Mouse (Mus musculus) intestine, embryonic 14.5 days (tissue): ENCODE measurements around the gene Stam2. TPM values are rescaled to one million over a fixed set of nuclear protein-coding genes. Genes with fewer than 3 reads are reported as not detected.
A peak's percentile ranks its signal among the peaks of the same experiment; 100 is the strongest.

Experiments
- ATAC-seq: fragments of 200-750 bp; cut with Nextera tagmentation; replicated peaks from 2 replicates; pipeline ENCODE4 v1.8.0; 2017; ENCODE audit warnings: low read depth, moderate number of reproducible peaks, moderate TSS enrichment, moderate library complexity; ENCODE audit not compliant: low FRiP score, low TSS enrichment
- DNase-seq: peaks from one replicate; pipeline ENCODE4 v3.0.0-alpha.2; 2018; ENCODE audit warnings: low spot score
- H3K27ac ChIP-seq: fragments of 300-500 bp; sonication (generic); 2 replicates; pipeline ENCODE4 v1.5.1; 2014; ENCODE audit warnings: low read depth, mild to moderate bottlenecking, control low read depth
- H3K27me3 ChIP-seq: fragments of 300-500 bp; sonication (generic); replicated peaks from 2 replicates; pipeline ENCODE4 v1.6.1; 2014; ENCODE audit warnings: low read length, control low read depth; ENCODE audit not compliant: control insufficient read depth, insufficient read depth
- H3K36me3 ChIP-seq: fragments of 300-500 bp; sonication (generic); 2 replicates; pipeline ENCODE4 v1.6.1; 2014; ENCODE audit warnings: low read length, control low read depth; ENCODE audit not compliant: control insufficient read depth, insufficient read depth
- H3K4me1 ChIP-seq: fragments of 300-500 bp; sonication (generic); replicated peaks from 2 replicates; pipeline ENCODE4 v1.6.1; 2014; ENCODE audit warnings: low read length, control low read depth, mixed read lengths; ENCODE audit not compliant: control insufficient read depth, insufficient read depth
- H3K4me2 ChIP-seq: fragments of 300-500 bp; sonication (generic); 2 replicates; pipeline ENCODE4 v1.6.1; 2014; ENCODE audit warnings: low read length
- H3K4me3 ChIP-seq: fragments of 300-500 bp; sonication (generic); 2 replicates; pipeline ENCODE4 v1.5.1; 2014; ENCODE audit warnings: low read depth, low read length, control low read depth, mixed read lengths
- H3K9ac ChIP-seq: fragments of 300-500 bp; sonication (generic); 2 replicates; pipeline ENCODE4 v1.6.1; 2014; ENCODE audit warnings: mild to moderate bottlenecking, low read length
- H3K9me3 ChIP-seq: fragments of 300-500 bp; sonication (generic); 2 replicates; pipeline ENCODE4 v1.6.1; 2016; ENCODE audit warnings: low read length, control low read depth; ENCODE audit not compliant: control insufficient read depth
- WGBS: fragments of 180-500 bp; shearing (Covaris S2); extraction: QIAGEN DNeasy Blood & Tissue Kit; methylation state at CpG from one replicate; pipeline ENCODE4 v1.1.7; 2014; 5-methylcytosine and 5-hydroxymethylcytosine counted together
- polyA plus RNA-seq: library from polyadenylated mRNA; unstranded; fragments of >200 nt; fragmentation: Nextera tagmentation; extraction: Ambion mirVana; gene quantifications from 2 replicates; pipeline ENCODE4 v1.2.1, GENCODE M21; 2014

The Stam2 gene
- polyA plus RNA-seq, 1 experiment from 2014 or later: 33.2 TPM

GRCm38 (mm10) chr2:52740596-52740995 is 1.5 kb downstream of the Stam2 start:
- peak overlapping the region; percentile 78; the same call in 1 of the 2 replicates for H3K4me2 ChIP-seq
- H3K9ac ChIP-seq: no peak overlapping the region
- no peaks in the 10 kb centered on the region for H3K4me1 ChIP-seq
- H3K36me3 ChIP-seq: no peaks in the 10 kb centered on the region
- no peaks in the 10 kb centered on the region for H3K9me3 ChIP-seq
- no peaks in the 10 kb centered on the region for H3K27me3 ChIP-seq
- no peak overlapping the region for H3K4me3 ChIP-seq
- ATAC-seq: no peak
- WGBS: 83% methylated on average over 4 of the region's 4 CpGs
- DNase-seq: no peak
- no peak overlapping the region for H3K27ac ChIP-seq

GRCm38 (mm10) chr2:52734504-52734903 is 7.6 kb downstream of the Stam2 start:
- Histone ChIP-seq H3K36me3 (no peaks in the 10 kb centered on the region), H3K9ac (no peak overlapping the region), H3K4me2 (no peak overlapping the region), H3K9me3 (no peaks in the 10 kb centered on the region), H3K27me3 (no peaks in the 10 kb centered on the region), H3K27ac (no peak overlapping the region), H3K4me3 (no peak overlapping the region), H3K4me1 (no peaks in the 10 kb centered on the region)
- ATAC-seq (no peak), DNase-seq (no peak)
- 97% methylated on average over 7 of the region's 7 CpGs for WGBS

GRCm38 (mm10) chr2:52733659-52734058 is 8.4 kb downstream of the Stam2 start:
- Histone ChIP-seq H3K4me2 (no peak overlapping the region), H3K4me1 (no peaks in the 10 kb centered on the region), H3K27me3 (no peaks in the 10 kb centered on the region), H3K9me3 (no peaks in the 10 kb centered on the region), H3K4me3 (no peak overlapping the region), H3K36me3 (no peaks in the 10 kb centered on the region), H3K9ac (no peak overlapping the region), H3K27ac (no peak overlapping the region)
- no peak for ATAC-seq
- WGBS: 90% methylated on average over 7 of the region's 7 CpGs
- DNase-seq: no peak

GRCm38 (mm10) chr2:52732611-52733010 is 9.5 kb downstream of the Stam2 start:
- Histone ChIP-seq H3K9ac (no peak overlapping the region), H3K27me3 (no peaks in the 10 kb centered on the region), H3K27ac (no peak overlapping the region), H3K9me3 (no peaks in the 10 kb centered on the region), H3K4me1 (no peaks in the 10 kb centered on the region), H3K4me2 (no peak overlapping the region), H3K4me3 (no peak overlapping the region), H3K36me3 (no peaks in the 10 kb centered on the region)
- DNase-seq (no peak), ATAC-seq (no peak)
- 85% methylated on average over 7 of the region's 7 CpGs for WGBS

GRCm38 (mm10) chr2:52732001-52732400 is 10.1 kb downstream of the Stam2 start:
- H3K9ac ChIP-seq: no peak overlapping the region
- WGBS: 88% methylated on average over 5 of the region's 5 CpGs

GRCm38 (mm10) chr2:52730891-52731290 is 11.2 kb downstream of the Stam2 start:
- no peak overlapping the region for H3K4me3 ChIP-seq
- H3K27ac ChIP-seq: no peak overlapping the region
- H3K36me3 ChIP-seq: no peaks in the 10 kb centered on the region
- no peak overlapping the region for H3K4me2 ChIP-seq
- no peak for ATAC-seq
- H3K9ac ChIP-seq: no peak overlapping the region
- H3K4me1 ChIP-seq: no peaks in the 10 kb centered on the region
- WGBS: 90% methylated on average over 6 of the region's 6 CpGs
- no peaks in the 10 kb centered on the region for H3K27me3 ChIP-seq
- no peaks in the 10 kb centered on the region for H3K9me3 ChIP-seq
- DNase-seq: no peak

More at GRCm38 (mm10) chr2:52732001-52732400, 10.1 kb downstream of the Stam2 start:
- no peaks in the 10 kb centered on the region for H3K9me3 ChIP-seq
- H3K27me3 ChIP-seq: no peaks in the 10 kb centered on the region
- H3K4me1 ChIP-seq: no peaks in the 10 kb centered on the region
- no peak overlapping the region for H3K4me3 ChIP-seq
- H3K27ac ChIP-seq: no peak overlapping the region
- no peak for ATAC-seq
- H3K4me2 ChIP-seq: no peak overlapping the region
- DNase-seq: no peak
- no peaks in the 10 kb centered on the region for H3K36me3 ChIP-seq

- no peaks in the 10 kb centered on the region for H3K27me3 ChIP-seq
- H3K4me2 ChIP-seq: peak overlapping the region; percentile 25; the same call in 1 of the 2 replicates
- no peak overlapping the region for H3K4me3 ChIP-seq
- no peaks in the 10 kb centered on the region for H3K9me3 ChIP-seq
- DNase-seq (no peak), ATAC-seq (no peak)
- no peak overlapping the region for H3K9ac ChIP-seq
- H3K4me1 ChIP-seq: no peaks in the 10 kb centered on the region
- 31% methylated on average over 13 of the region's 13 CpGs for WGBS
- H3K27ac ChIP-seq: no peak overlapping the region
- H3K36me3 ChIP-seq: peaks cover 2% of the 10 kb centered on the region; the same call in 1 of the 2 replicates
Measured at GRCm38 (mm10) chr2:52720231-52721025, 21.7 kb downstream of the Stam2 start.

GRCm38 (mm10) chr2:52717076-52717475 is 25.0 kb downstream of the Stam2 start:
- ATAC-seq (no peak), DNase-seq (no peak)
- no peak overlapping the region for H3K27ac ChIP-seq
- H3K4me3 ChIP-seq: no peak overlapping the region
- H3K9me3 ChIP-seq: no peaks in the 10 kb centered on the region
- no peak overlapping the region for H3K9ac ChIP-seq
- peaks cover 28% of the 10 kb centered on the region for H3K36me3 ChIP-seq
- H3K27me3 ChIP-seq: no peaks in the 10 kb centered on the region
- no peaks in the 10 kb centered on the region for H3K4me1 ChIP-seq
- 92% methylated on average over 5 of the region's 5 CpGs for WGBS
- H3K4me2 ChIP-seq: no peak overlapping the region

GRCm38 (mm10) chr2:52715538-52715937 is 26.5 kb downstream of the Stam2 start:
- Histone ChIP-seq H3K27me3 (no peaks in the 10 kb centered on the region), H3K27ac (no peak overlapping the region), H3K36me3 (peaks cover 32% of the 10 kb centered on the region), H3K4me3 (no peak overlapping the region), H3K9ac (no peak overlapping the region), H3K9me3 (no peaks in the 10 kb centered on the region), H3K4me1 (no peaks in the 10 kb centered on the region), H3K4me2 (no peak overlapping the region)
- ATAC-seq (no peak), DNase-seq (no peak)
- WGBS: 94% methylated on average over 6 of the region's 6 CpGs
